Mouse (Mus musculus) spleen, adult 2 months (tissue): ENCODE results near the gene Skor1. TPM values are rescaled to one million over a fixed set of nuclear protein-coding genes. Genes with fewer than 3 reads are reported as not detected.

Source experiments
- DNase-seq, 2 experiments: peaks; one replicate each; pipeline versions ENCODE4 v3.0.0 to v3.0.0-alpha.2; 2012 to 2021; ENCODE audit warnings: low spot score in 2 of 2, low read depth in 1 of 2
- H3K27ac ChIP-seq: fragments of 200-500 bp; 2 replicates; pipeline ENCODE4 v1.5.1; 2012; ENCODE audit warnings: low read length, inconsistent platforms; ENCODE audit not compliant: insufficient read depth
- H3K27me3 ChIP-seq: fragments of 200-500 bp; 2 replicates; pipeline ENCODE4 v1.6.1; 2012; ENCODE audit warnings: mild to moderate bottlenecking, moderate library complexity, low read length, inconsistent platforms; ENCODE audit not compliant: control insufficient read depth, insufficient read depth
- H3K36me3 ChIP-seq: fragments of 200-500 bp; 2 replicates; pipeline ENCODE4 v1.6.1; 2012; ENCODE audit warnings: mild to moderate bottlenecking, low read length, inconsistent platforms; ENCODE audit not compliant: control insufficient read depth, insufficient read depth
- H3K4me1 ChIP-seq: fragments of 200-500 bp; 2 replicates; pipeline ENCODE4 v1.6.1; 2011; ENCODE audit warnings: inconsistent platforms; ENCODE audit not compliant: control insufficient read depth, insufficient read depth, insufficient read length
- H3K4me3 ChIP-seq: fragments of 200-500 bp; 2 replicates; pipeline ENCODE4 v1.5.1; 2011; ENCODE audit warnings: mild to moderate bottlenecking, inconsistent platforms; ENCODE audit not compliant: insufficient read depth, insufficient read length; ENCODE audit errors: extremely low read depth
- CTCF ChIP-seq: fragments of 200-500 bp; IDR thresholded peaks from 2 replicates; pipeline ENCODE4 v1.5.1; 2011; ENCODE audit warnings: mild to moderate bottlenecking, inconsistent platforms; ENCODE audit not compliant: insufficient read depth, insufficient read length, insufficient replicate concordance; ENCODE audit errors: extremely low read depth
- POLR2A ChIP-seq: fragments of 200-500 bp; IDR thresholded peaks from 2 replicates; pipeline ENCODE4 v1.6.1; 2011; ENCODE audit warnings: low read depth, low read length, inconsistent platforms
- WGBS: fragments of 180-500 bp; shearing (Covaris S2); methylation state at CpG from one replicate; pipeline ENCODE4 v1.1.7; 2018; 5-methylcytosine and 5-hydroxymethylcytosine counted together
- polyA plus RNA-seq: library from polyadenylated mRNA; depleted of rRNA; stranded (reverse); fragments of >200 nt; gene quantifications from 2 replicates; pipeline ENCODE4 v1.2.3, GENCODE M21; 2012

The Skor1 gene
- polyA plus RNA-seq, 1 experiment, result 0.09 TPM

DNA sequence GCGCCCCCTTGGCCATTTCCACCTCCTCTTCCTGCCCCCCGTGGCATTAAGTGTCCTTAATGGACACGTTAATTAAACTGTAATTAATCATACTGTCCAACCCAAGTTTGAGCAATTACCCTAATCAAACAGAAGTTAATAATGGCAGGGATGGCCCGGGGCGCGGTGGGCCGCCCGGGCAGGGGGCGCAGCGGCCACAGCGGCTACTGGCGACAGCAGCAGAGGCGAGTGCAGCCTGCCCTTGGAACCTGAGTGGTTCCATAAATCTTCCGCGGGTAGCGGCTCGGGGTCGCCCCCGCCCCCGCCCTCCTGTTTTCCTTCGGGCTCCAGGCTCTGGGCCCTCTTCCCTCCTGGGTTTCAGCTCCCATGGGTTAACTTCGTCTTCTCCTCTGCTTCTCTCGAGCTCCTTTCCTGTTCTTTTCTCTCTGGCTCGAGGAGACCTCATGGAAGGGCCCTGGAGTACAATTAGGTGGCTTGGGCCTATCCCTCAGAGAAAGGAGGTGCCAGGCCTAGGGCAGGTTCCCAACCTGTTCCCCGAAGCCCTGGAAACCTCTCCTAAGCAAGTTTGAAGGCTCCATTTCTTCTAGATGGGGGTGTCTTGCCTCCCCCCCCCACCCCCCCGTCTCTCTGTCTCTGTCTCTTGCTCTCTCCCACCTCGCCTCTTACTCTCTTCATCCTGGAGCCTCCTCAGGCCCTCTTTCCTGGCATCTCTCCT lies 1.5 kb upstream of the Skor1 start:
- DNase-seq, result no peak
- WGBS, result 10% methylated on average over 27 of the region's 27 CpGs
- TF ChIP-seq POLR2A, result no peak
- TF ChIP-seq CTCF, result no peak
- H3K4me3 ChIP-seq, result no peak overlapping the region
- peaks cover 2% of the 10 kb centered on the region; the same call in 1 of the 2 replicates for H3K4me1 ChIP-seq
- H3K27me3 ChIP-seq, result peaks cover 42% of the 10 kb centered on the region
- H3K36me3 ChIP-seq, result no peaks in the 10 kb centered on the region
- no peak overlapping the region for H3K27ac ChIP-seq

DNA sequence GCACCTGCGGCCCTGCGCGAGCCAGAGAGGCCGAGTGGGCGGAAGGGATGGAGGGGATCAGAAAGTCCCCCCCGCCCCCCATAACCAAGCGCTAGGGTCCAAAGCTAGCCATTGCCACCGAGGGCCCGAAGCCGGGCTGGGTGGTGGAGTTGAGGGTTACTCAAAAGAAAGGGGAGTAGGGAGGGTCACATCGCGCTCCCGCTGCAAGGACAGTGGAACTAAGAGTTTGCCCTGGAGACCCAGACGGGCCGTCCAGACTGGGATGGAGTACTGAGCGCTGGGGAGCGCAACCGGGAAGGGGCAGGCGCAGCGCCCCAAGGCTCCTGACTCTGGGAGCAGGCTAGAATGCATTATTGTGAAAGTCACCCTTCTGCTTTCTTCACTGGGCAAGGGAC lies 608 bp upstream of the Skor1 start:
- Histone ChIP-seq H3K27me3 (peaks cover 49% of the 10 kb centered on the region), H3K4me3 (no peak overlapping the region), H3K4me1 (peaks cover 9% of the 10 kb centered on the region; the same call in 1 of the 2 replicates), H3K36me3 (no peaks in the 10 kb centered on the region), H3K27ac (no peak overlapping the region)
- no peak for DNase-seq
- 6% methylated on average over 20 of the region's 20 CpGs for WGBS
- TF ChIP-seq CTCF, result no peak
- no peak for TF ChIP-seq POLR2A

DNA sequence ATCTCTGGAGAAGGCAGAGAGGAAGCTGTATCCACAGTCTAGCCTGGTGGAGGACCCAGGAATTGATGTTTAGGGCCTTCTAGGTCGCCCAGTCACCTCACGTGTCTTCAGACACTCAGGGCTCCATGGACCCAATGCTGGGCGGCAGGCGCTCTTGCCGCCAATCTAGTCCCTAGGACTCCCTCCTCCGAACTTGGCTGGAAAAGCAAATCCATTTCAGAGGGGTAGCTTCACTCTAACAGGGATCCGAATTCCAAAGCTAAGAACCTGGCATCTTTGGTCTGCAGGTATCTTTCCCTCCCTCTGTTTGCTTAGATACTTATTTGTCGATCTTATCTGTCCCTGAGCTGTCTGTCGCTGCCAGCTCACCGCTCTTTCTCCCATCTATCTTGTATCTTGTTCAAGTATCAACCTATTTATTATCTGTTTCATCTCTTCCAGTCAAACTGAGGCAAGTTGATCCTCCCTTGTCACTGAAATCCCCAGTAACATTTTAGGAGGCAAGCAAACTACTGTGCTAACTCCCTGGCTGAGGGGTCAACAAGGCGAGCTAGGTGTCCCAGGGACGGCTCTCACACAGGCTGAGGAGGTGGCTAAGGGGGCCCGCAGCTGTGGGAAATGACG lies 863 bp downstream of the Skor1 start:
- Histone ChIP-seq H3K36me3 (no peaks in the 10 kb centered on the region), H3K4me3 (no peak overlapping the region), H3K27me3 (peaks cover 62% of the 10 kb centered on the region), H3K4me1 (peaks cover 16% of the 10 kb centered on the region), H3K27ac (no peak overlapping the region)
- DNase-seq, result no peak
- TF ChIP-seq CTCF (no peak), POLR2A (no peak)
- WGBS, result 10% methylated on average over 14 of the region's 14 CpGs

DNA sequence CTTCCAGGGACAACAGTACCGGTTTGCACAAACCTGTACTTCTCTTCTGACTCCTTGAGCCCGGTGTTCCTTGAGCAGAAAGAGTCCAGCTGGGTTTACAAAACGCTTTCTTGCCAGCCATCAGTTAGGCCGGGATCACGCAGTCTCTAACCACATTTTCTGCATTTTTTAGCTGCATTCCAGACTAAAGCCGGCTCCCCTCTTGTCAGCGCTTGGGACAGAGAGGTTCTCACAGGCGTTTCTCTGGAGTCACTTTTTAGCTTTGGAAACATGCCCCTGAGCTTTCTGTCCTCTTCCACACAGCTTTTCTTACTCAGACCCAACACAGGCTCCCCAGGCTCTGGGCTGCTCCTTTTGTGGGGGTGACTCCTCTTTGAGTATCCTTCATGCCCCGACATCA lies 1.5 kb downstream of the Skor1 start:
- 3% methylated on average over 9 of the region's 9 CpGs for WGBS
- Histone ChIP-seq H3K4me1 (peaks cover 16% of the 10 kb centered on the region), H3K36me3 (no peaks in the 10 kb centered on the region), H3K27ac (no peak overlapping the region), H3K27me3 (peaks cover 62% of the 10 kb centered on the region), H3K4me3 (no peak overlapping the region)
- DNase-seq, result no peak
- TF ChIP-seq POLR2A (no peak), CTCF (no peak)

DNA sequence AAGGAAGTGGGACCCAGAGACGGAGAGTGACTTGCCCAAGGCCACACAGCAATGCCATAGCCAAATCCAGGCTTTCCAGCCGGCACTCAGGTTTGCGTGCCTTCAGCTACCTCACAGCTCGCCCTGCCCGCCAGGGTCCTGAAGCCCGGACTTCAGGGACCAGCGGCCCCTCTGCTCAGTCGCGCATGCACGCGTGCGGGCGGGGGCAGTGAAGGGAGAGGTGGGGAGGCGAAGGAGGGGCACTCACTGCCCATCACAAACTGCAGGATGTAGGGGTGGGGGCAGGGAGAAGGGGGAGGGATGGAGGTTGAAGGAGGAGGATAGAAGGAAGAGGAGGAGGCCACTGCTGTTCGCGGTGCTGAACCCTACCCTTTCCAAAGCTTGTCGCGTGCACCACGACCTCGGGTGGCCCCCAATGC lies 1.9 kb downstream of the Skor1 start:
- DNase-seq, result no peak
- H3K36me3 ChIP-seq, result no peaks in the 10 kb centered on the region
- no peak overlapping the region; the same call in 1 of the 2 replicates for H3K4me3 ChIP-seq
- H3K4me1 ChIP-seq, result peaks cover 16% of the 10 kb centered on the region
- 4% methylated on average over 19 of the region's 20 CpGs for WGBS
- no peak overlapping the region for H3K27ac ChIP-seq
- no peak for TF ChIP-seq CTCF
- no peak for TF ChIP-seq POLR2A
- H3K27me3 ChIP-seq, result peaks cover 63% of the 10 kb centered on the region

DNA sequence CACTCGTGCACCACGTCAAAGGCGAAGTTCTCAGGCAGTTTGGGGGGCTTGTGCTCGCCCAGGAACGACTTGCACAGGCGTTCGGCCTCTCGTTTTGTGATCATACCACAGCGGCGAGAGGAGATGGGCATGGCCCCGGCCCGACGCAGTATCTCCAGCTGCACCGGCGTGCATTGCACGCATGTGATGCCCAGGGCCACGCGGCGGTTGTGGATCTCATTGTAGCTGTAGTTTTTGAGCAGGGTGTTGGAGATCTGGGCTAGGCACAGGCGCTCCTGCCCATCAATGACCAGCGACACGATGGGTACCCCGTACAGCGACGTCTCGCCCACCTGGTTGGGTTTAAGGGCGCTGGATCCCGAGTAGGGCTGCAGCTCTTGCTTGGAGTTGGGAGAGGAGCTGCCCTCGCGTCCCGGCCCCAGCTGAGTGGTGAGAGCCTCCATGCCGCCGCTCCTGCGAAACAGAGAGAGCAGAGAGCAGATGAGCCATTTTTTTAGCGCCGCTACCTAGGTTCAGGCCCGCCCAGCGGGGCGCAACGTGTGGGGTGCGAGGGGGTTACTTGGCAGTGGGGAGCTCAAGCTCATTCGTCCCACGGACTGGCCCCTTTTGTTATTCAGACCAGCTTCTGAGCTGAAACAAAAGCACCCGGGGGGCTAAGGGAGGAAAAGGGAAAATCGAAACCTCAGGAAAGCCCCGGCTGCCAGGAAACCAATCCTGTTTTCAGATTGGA lies 2.5 kb downstream of the Skor1 start:
- TF ChIP-seq CTCF (no peak), POLR2A (no peak)
- Histone ChIP-seq H3K27ac (no peak overlapping the region), H3K4me1 (peaks cover 16% of the 10 kb centered on the region), H3K27me3 (peaks cover 64% of the 10 kb centered on the region), H3K4me3 (no peak overlapping the region; the same call in 1 of the 2 replicates), H3K36me3 (no peaks in the 10 kb centered on the region)
- 5% methylated on average over 46 of the region's 46 CpGs for WGBS
- DNase-seq, result no peak
